In genomic region chr6:126568046-126568830, GRCm38 (mm10) we compare ENCODE assay signal across 24 mouse cellular contexts. TPM values are rescaled to one million over a fixed set of nuclear protein-coding genes. Genes with fewer than 3 reads are reported as not detected.
DNase-seq lines count a peak whose midpoint lies in the region; ATAC-seq and TF ChIP-seq lines count a peak whose summit lies in the region.
"Had no signal": no experiment of that assay in that cellular context is flagged by ENCODE, and none has a peak within 500 bp of the region (broad histone marks: within the 10 kb centered on the region; RNA-seq: fewer than 3 reads in every experiment).

No protein-coding gene starts in this region.

- H3K36me3 ChIP-seq in forebrain, embryonic 15.5 days, result no peaks in the 10 kb centered on the region
- no peaks in the 10 kb centered on the region for H3K36me3 ChIP-seq in kidney, adult 2 months (ENCODE audit: control insufficient read depth, insufficient read depth, low read length)
- H3K36me3 ChIP-seq: embryonic facial prominence, embryonic 12.5 days; heart, embryonic 13.5 days; hindbrain, embryonic 12.5 days had no signal

- no peak overlapping the region for H3K9ac ChIP-seq in forebrain, embryonic 15.5 days (replicated peaks)
- H3K9ac ChIP-seq: embryonic facial prominence, embryonic 12.5 days; forebrain, postnatal 0 days; heart, embryonic 13.5 days; hindbrain, embryonic 12.5 days had no signal

- DNase-seq in left cerebral cortex, adult 2 months (ENCODE audit: extremely low spot score in 1 of 2, low spot score in 2 of 2), result no peak
- DNase-seq in left cerebral cortex, adult 8-10 months (ENCODE audit: low spot score in 2 of 2), result no peak
- DNase-seq in cerebellum, adult 18-20 months, result peak; percentile 78 to 82
- peak; percentile 84 for DNase-seq in cerebellum, adult 9-10 months
- peak; percentile 79 to 84 for DNase-seq in cerebellum, postnatal 25 days
- DNase-seq in kidney, adult 2 months, result no peak
- DNase-seq: adrenal gland, adult 8-10 months; adrenal gland, postnatal 36 days; forebrain, postnatal 0 days; gastrocnemius, adult 2 months; gastrocnemius, postnatal 36 days; heart, adult 11 months; heart, postnatal 4 days; kidney, adult 9 months had no signal

- ATAC-seq in activated CD4-positive, CD25-positive, alpha-beta regulatory T cell, adult 4 months, result no peak
- no peak for ATAC-seq in forebrain, embryonic 15.5 days (replicated peaks)
- ATAC-seq: forebrain, postnatal 0 days; hindbrain, embryonic 16.5 days; inflammation-experienced regulatory T-cells, adult 6 months; intestine, postnatal 0 days; Patski had no signal

- H3K27me3 ChIP-seq in forebrain, embryonic 15.5 days, result no peaks in the 10 kb centered on the region
- no peaks in the 10 kb centered on the region for H3K27me3 ChIP-seq in kidney, adult 2 months (replicated peaks; ENCODE audit: control insufficient read depth, insufficient read depth, low read length)
- H3K27me3 ChIP-seq: embryonic facial prominence, embryonic 12.5 days; hindbrain, embryonic 12.5 days; Patski had no signal

- intact Hi-C loops in left cerebral cortex, adult 2 months (cut with DNase I), result no loop called here

- no peaks in the 10 kb centered on the region for H3K9me3 ChIP-seq in forebrain, embryonic 15.5 days
- H3K9me3 ChIP-seq: embryonic facial prominence, embryonic 12.5 days; heart, embryonic 13.5 days; hindbrain, embryonic 12.5 days had no signal

- no peak overlapping the region for H3K4me2 ChIP-seq in forebrain, embryonic 15.5 days (replicated peaks)
- H3K4me2 ChIP-seq: embryonic facial prominence, embryonic 12.5 days; heart, embryonic 13.5 days; hindbrain, embryonic 12.5 days had no signal

- H3K4me1 ChIP-seq in forebrain, embryonic 15.5 days, result no peaks in the 10 kb centered on the region; the same call in 1 of the 2 replicates
- H3K4me1 ChIP-seq in kidney, adult 2 months (ENCODE audit: control insufficient read depth, insufficient read depth, low read length), result no peaks in the 10 kb centered on the region
- H3K4me1 ChIP-seq: embryonic facial prominence, embryonic 12.5 days; heart, embryonic 13.5 days; hindbrain, embryonic 12.5 days had no signal

- no peak for TF ChIP-seq POLR2A in kidney, adult 2 months (IDR thresholded peaks at IDR 0.05; ENCODE audit: low read depth, low read length)

- no peak for TF ChIP-seq CTCF in left cerebral cortex, adult 2 months (IDR thresholded peaks at IDR 0.05)
- TF ChIP-seq CTCF in kidney, adult 2 months (conservative IDR thresholded peaks at IDR 0.05; ENCODE audit: insufficient read depth, insufficient read length, low read depth, low read length), result no peak

- H3K27ac ChIP-seq in left cerebral cortex, adult 2 months, result 0 out of 2 replicates have a peak overlapping the region, but pooled peaks have one; percentile 3
- no peak overlapping the region for H3K27ac ChIP-seq in forebrain, embryonic 15.5 days (replicated peaks)
- H3K27ac ChIP-seq in kidney, adult 2 months (ENCODE audit: insufficient read depth, low read depth, low read length), result no peak overlapping the region
- H3K27ac ChIP-seq: embryonic facial prominence, embryonic 12.5 days; gastrocnemius, adult 2 months; heart, embryonic 13.5 days; hindbrain, embryonic 12.5 days had no signal

- WGBS in forebrain, embryonic 15.5 days, result 88% methylated on average over 14 of the region's 14 CpGs
- 74% methylated on average over 14 of the region's 14 CpGs for WGBS in kidney, adult 2 months

- H3K4me3 ChIP-seq in left cerebral cortex, adult 2 months, result no peak overlapping the region
- no peak overlapping the region for H3K4me3 ChIP-seq in forebrain, embryonic 15.5 days
- H3K4me3 ChIP-seq in kidney, adult 2 months (ENCODE audit: insufficient read depth, low read depth, low read length), result no peak overlapping the region
- H3K4me3 ChIP-seq: embryonic facial prominence, embryonic 12.5 days; gastrocnemius, adult 2 months; heart, embryonic 13.5 days; hindbrain, embryonic 12.5 days had no signal

RNA-seq across cellular contexts. Expression of gene Kcna5, which starts 33.0 kb away (rescaled TPM):
- total RNA-seq in left cerebral cortex, adult 2 months (2021), result 1 to 10 TPM; 4.2 to 5.6 TPM
- 1 to 10 TPM; 9.0 to 10.0 (median 9.2) TPM for total RNA-seq in left cerebral cortex, adult 8-10 months (2022)
- polyA plus RNA-seq in activated CD4-positive, CD25-positive, alpha-beta regulatory T cell, adult 4 months (2017; shearing (Covaris generic)), result not detected
- 1.3 and 2.4 TPM in 2 replicates for polyA plus RNA-seq in forebrain, embryonic 15.5 days (2015; fragmentation: Nextera tagmentation; extraction: Ambion mirVana)
- 1.2 and 1.8 TPM in 2 replicates for polyA plus RNA-seq in kidney, adult 2 months (2012; rRNA removed)
- total RNA-seq: CH12.LX had no signal
- polyA plus RNA-seq: inflammation-experienced regulatory T-cells, adult 6 months had no signal

Comparison
In these comparisons a context has a peak if more than half of its experiments do, and no peak if none do; other contexts are left out.
1. DNase-seq: peak in cerebellum, adult 18-20 months (2 of 2), cerebellum, adult 9-10 months (single experiment) and cerebellum, postnatal 25 days (2 of 2); none in left cerebral cortex, adult 2 months (0 of 2), left cerebral cortex, adult 8-10 months (0 of 2) and kidney, adult 2 months (single experiment).